Mouse (Mus musculus) layer of hippocampus, postnatal 10 days (tissue): Measurements from ENCODE around the gene Selenon. TPM values are rescaled to one million over a fixed set of nuclear protein-coding genes. Genes with fewer than 3 reads are reported as not detected.

Experiments
- DNase-seq, 2 experiments: peaks; one replicate each; pipeline ENCODE4 v3.0.0; 2021; ENCODE audit warnings: low spot score in 2 of 2
- total RNA-seq, 2 experiments: library from RNA; stranded (reverse); gene quantifications; 2 replicates each; pipeline ENCODE4 v1.2.3; 2021

The Selenon gene
- total RNA-seq, 2 experiments from 2014 or later = 16.9 TPM

- no peak for DNase-seq
Measured at GRCm38 (mm10) chr4:134579212-134579611, 27.2 kb upstream of the Selenon start.

GRCm38 (mm10) chr4:134578407-134578806, 26.4 kb upstream of the Selenon start:
- DNase-seq = no peak

- DNase-seq = no peak
Measured at GRCm38 (mm10) chr4:134577281-134577680, 25.3 kb upstream of the Selenon start.

GRCm38 (mm10) chr4:134575486-134575885, 23.5 kb upstream of the Selenon start:
- no peak for DNase-seq

GRCm38 (mm10) chr4:134572449-134573300, 20.7 kb upstream of the Selenon start:
- DNase-seq = no peak

GRCm38 (mm10) chr4:134570704-134571451, 18.9 kb upstream of the Selenon start:
- DNase-seq = no peak

- no peak for DNase-seq
Measured at GRCm38 (mm10) chr4:134569831-134570230, 17.9 kb upstream of the Selenon start.

GRCm38 (mm10) chr4:134569205-134569604, 17.2 kb upstream of the Selenon start:
- no peak for DNase-seq

GRCm38 (mm10) chr4:134567377-134568226, 15.6 kb upstream of the Selenon start:
- peak; percentile 48 to 64 for DNase-seq

- DNase-seq = no peak
Measured at GRCm38 (mm10) chr4:134564093-134564492, 12.1 kb upstream of the Selenon start.

GRCm38 (mm10) chr4:134563624-134564023, 11.7 kb upstream of the Selenon start:
- no peak for DNase-seq

GRCm38 (mm10) chr4:134562014-134562413, 10.0 kb upstream of the Selenon start:
- no peak for DNase-seq

- DNase-seq = no peak
Measured at GRCm38 (mm10) chr4:134560699-134561098, 8.7 kb upstream of the Selenon start.

- DNase-seq = no peak
Measured at GRCm38 (mm10) chr4:134559154-134559553, 7.2 kb upstream of the Selenon start.

- DNase-seq = no peak
Measured at GRCm38 (mm10) chr4:134558570-134559113, 6.7 kb upstream of the Selenon start.

- no peak for DNase-seq
Measured at GRCm38 (mm10) chr4:134557626-134558249, 5.8 kb upstream of the Selenon start.

- peak; percentile 51 to 63 for DNase-seq
Measured at GRCm38 (mm10) chr4:134555956-134556580, 4.1 kb upstream of the Selenon start.

- no peak for DNase-seq
Measured at GRCm38 (mm10) chr4:134553631-134554030, 1.7 kb upstream of the Selenon start.

GRCm38 (mm10) chr4:134549899-134550298, 2.1 kb downstream of the Selenon start:
- DNase-seq = no peak
